Mouse (Mus musculus) embryonic facial prominence, embryonic 11.5 days (tissue): ENCODE results near the gene Mael. TPM values are rescaled to one million over a fixed set of nuclear protein-coding genes. Genes with fewer than 3 reads are reported as not detected.
A peak's percentile ranks its signal among the peaks of the same experiment; 100 is the strongest.

Experiments used
- ATAC-seq: fragments of 200-750 bp; cut with Nextera tagmentation; replicated peaks from 2 replicates; pipeline ENCODE4 v1.8.0; 2017; ENCODE audit warnings: low read depth; ENCODE audit not compliant: insufficient number of reproducible peaks, low FRiP score, low TSS enrichment
- DNase-seq: peaks from one replicate; pipeline ENCODE4 v3.0.0-alpha.2; 2015; ENCODE audit warnings: low spot score
- H3K27ac ChIP-seq: fragments of 300-500 bp; sonication (generic); replicated peaks from 2 replicates; pipeline ENCODE4 v1.5.1; 2014; ENCODE audit warnings: mild to moderate bottlenecking, low read depth, low read length, control low read depth
- H3K27me3 ChIP-seq: fragments of 300-500 bp; sonication (generic); 2 replicates; pipeline ENCODE4 v1.6.1; 2014; ENCODE audit warnings: mild to moderate bottlenecking, low read length, moderate library complexity, mixed read lengths; ENCODE audit not compliant: control insufficient read depth, insufficient read depth
- H3K36me3 ChIP-seq: fragments of 300-500 bp; sonication (generic); replicated peaks from 2 replicates; pipeline ENCODE4 v1.6.1; 2014; ENCODE audit warnings: low read depth, mild to moderate bottlenecking, low read length, moderate library complexity, mixed read lengths; ENCODE audit not compliant: control insufficient read depth, insufficient read depth
- H3K4me1 ChIP-seq: fragments of 300-500 bp; sonication (generic); 2 replicates; pipeline ENCODE4 v1.6.1; 2014; ENCODE audit warnings: low read length, mixed read lengths; ENCODE audit not compliant: control insufficient read depth, insufficient read depth
- H3K4me2 ChIP-seq: fragments of 300-500 bp; sonication (generic); 2 replicates; pipeline ENCODE4 v1.6.1; 2014; ENCODE audit warnings: low read depth, mild to moderate bottlenecking, control low read depth, low read length, moderate library complexity
- H3K4me3 ChIP-seq: fragments of 300-500 bp; sonication (generic); 2 replicates; pipeline ENCODE4 v1.5.1; 2014; ENCODE audit warnings: low read depth, low read length, control low read depth
- H3K9ac ChIP-seq: fragments of 300-500 bp; sonication (generic); replicated peaks from 2 replicates; pipeline ENCODE4 v1.6.1; 2014; ENCODE audit warnings: mild to moderate bottlenecking, control low read depth, low read length
- H3K9me3 ChIP-seq: fragments of 300-500 bp; sonication (generic); replicated peaks from 2 replicates; pipeline ENCODE4 v1.6.1; 2016; ENCODE audit warnings: mild to moderate bottlenecking, low read length, inconsistent platforms, mixed read lengths; ENCODE audit not compliant: control insufficient read depth
- WGBS: fragments of 180-500 bp; shearing (Covaris S2); extraction: QIAGEN DNeasy Blood & Tissue Kit; methylation state at CpG from one replicate; pipeline ENCODE4 v1.1.7; 2014; 5-methylcytosine and 5-hydroxymethylcytosine counted together
- polyA plus RNA-seq: library from polyadenylated mRNA; unstranded; fragments of >200 nt; fragmentation: Nextera tagmentation; extraction: Ambion mirVana; gene quantifications from 2 replicates; pipeline ENCODE4 v1.2.1, GENCODE M21; 2014

Gene Mael
- polyA plus RNA-seq, 1 experiment from 2014 or later: not detected

- Histone ChIP-seq H3K27ac (no peak overlapping the region), H3K27me3 (peaks cover 8% of the 10 kb centered on the region), H3K9me3 (no peaks in the 10 kb centered on the region), H3K9ac (no peak overlapping the region), H3K36me3 (no peaks in the 10 kb centered on the region), H3K4me1 (no peaks in the 10 kb centered on the region), H3K4me2 (no peak overlapping the region), H3K4me3 (no peak overlapping the region)
- DNase-seq (no peak), ATAC-seq (no peak)
- WGBS: 87% methylated on average over 12 of the region's 12 CpGs
Observed at GRCm38 (mm10) chr1:166157712-166158111, 80.8 kb downstream of the Mael start.

DNA sequence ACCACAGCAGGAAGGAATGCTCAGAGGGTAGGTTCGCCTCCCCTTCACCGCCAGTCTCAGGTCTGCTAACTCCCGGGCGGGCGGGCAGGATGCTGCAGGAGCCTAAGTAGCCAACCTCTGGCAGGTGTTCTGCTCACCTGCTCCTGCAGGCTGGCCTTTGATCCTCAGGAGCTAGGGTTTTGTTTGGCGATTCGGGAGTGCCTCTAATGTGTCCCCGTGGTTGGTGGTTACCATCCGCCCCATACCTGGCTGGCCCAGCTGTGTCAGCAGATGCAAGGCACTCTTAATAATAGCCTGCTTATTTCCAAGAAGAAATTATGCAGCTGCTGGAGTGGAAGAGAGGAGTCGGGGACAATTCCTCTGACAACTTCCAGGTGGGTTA, 83.4 kb downstream of the Mael start:
- Histone ChIP-seq H3K27ac (no peak overlapping the region), H3K4me2 (no peak overlapping the region), H3K27me3 (peaks cover 8% of the 10 kb centered on the region), H3K9me3 (no peaks in the 10 kb centered on the region), H3K9ac (no peak overlapping the region), H3K4me1 (no peaks in the 10 kb centered on the region), H3K4me3 (no peak overlapping the region), H3K36me3 (no peaks in the 10 kb centered on the region)
- DNase-seq (no peak), ATAC-seq (no peak)
- WGBS: 60% methylated on average over 10 of the region's 10 CpGs

DNA sequence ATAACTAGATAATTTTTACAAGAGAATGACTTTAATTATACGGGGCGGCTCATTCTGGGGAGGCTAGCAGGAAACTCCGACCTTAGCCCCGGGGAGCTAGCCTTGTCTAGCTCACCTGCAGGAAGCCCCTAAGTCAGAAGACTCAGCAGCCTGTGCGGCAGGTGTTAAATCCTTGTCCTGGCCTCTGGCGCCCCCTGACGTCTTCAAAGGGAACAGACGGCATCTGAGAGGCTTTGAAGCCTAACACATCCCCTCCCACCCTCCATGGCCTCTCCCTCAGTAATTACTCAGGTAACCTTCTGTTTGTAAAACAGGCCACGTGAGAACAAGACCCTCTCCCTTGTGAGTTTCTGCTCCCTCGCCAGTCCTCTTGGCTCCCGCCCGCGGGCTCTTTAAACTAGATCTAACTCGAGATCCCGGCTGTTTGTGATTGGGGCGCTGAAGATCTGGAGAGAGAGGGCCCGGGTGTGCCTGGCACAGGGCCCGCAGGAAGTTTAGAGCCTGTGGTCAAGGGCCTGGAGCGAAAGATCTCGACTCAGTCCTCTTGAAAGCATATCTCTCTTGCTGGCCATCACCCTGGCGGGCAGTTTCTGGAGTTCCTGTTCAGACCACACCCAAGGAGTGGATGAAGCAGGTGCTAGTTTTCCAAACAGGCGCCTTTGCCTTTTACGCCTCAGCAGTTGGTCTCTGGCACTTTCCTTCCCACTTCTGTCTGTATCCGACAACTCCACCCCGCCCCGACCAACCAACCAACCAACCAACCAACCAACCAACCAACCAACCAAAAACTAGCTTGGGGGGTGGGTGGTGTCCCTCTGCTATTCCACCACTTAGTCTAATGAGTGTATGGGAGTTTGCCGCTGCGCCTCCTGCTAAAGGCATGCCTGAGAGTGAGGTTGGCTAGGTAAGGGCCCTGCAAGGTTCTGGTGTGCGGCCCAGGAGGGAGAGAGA, 84.1 kb downstream of the Mael start:
- no peak overlapping the region for H3K27ac ChIP-seq
- WGBS: 17% methylated on average over 29 of the region's 29 CpGs
- no peaks in the 10 kb centered on the region for H3K4me1 ChIP-seq
- peak; percentile 84 for DNase-seq
- no peak overlapping the region for H3K4me3 ChIP-seq
- peak overlapping the region; percentile 0 for H3K4me2 ChIP-seq
- no peaks in the 10 kb centered on the region for H3K36me3 ChIP-seq
- no peaks in the 10 kb centered on the region for H3K9me3 ChIP-seq
- peaks cover 8% of the 10 kb centered on the region for H3K27me3 ChIP-seq
- ATAC-seq: no peak
- H3K9ac ChIP-seq: no peak overlapping the region

- Histone ChIP-seq H3K4me2 (no peak overlapping the region), H3K9ac (no peak overlapping the region), H3K4me3 (no peak overlapping the region), H3K27ac (no peak overlapping the region), H3K36me3 (no peaks in the 10 kb centered on the region), H3K9me3 (no peaks in the 10 kb centered on the region), H3K27me3 (peaks cover 8% of the 10 kb centered on the region), H3K4me1 (no peaks in the 10 kb centered on the region)
- ATAC-seq (0 out of 2 replicates have a peak, but pooled peaks have one; percentile 20), DNase-seq (peak; percentile 96)
- 12% methylated on average over 18 of the region's 18 CpGs for WGBS
Observed at GRCm38 (mm10) chr1:166153351-166154120, 85.0 kb downstream of the Mael start.

DNA sequence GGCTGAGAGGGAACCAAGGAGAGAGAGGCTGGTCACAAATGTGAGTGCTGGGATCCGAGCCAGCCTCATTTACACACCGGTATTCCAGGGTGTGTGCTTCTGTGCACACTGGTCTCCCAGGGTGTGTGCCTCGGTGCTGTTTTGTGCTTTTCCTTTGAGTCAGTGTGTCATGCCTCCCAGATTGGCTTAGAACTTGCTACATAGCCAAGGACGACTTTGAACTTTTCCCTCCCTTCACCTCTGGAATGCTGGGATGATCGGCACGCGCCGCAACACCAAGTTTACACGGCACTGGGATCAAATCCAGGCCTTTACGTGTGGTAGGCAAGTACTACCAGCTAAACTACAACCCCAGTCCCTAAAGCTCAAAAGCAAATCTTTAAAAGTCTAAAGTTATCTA, 86.5 kb downstream of the Mael start:
- H3K27me3 ChIP-seq: peaks cover 8% of the 10 kb centered on the region
- no peaks in the 10 kb centered on the region for H3K9me3 ChIP-seq
- DNase-seq (no peak), ATAC-seq (no peak)
- no peak overlapping the region for H3K4me2 ChIP-seq
- H3K4me1 ChIP-seq: no peaks in the 10 kb centered on the region
- no peak overlapping the region for H3K9ac ChIP-seq
- WGBS: 93% methylated on average over 10 of the region's 10 CpGs
- H3K36me3 ChIP-seq: no peaks in the 10 kb centered on the region
- no peak overlapping the region for H3K27ac ChIP-seq
- H3K4me3 ChIP-seq: no peak overlapping the region

GRCm38 (mm10) chr1:166151341-166151740, 87.2 kb downstream of the Mael start:
- H3K9ac ChIP-seq: no peak overlapping the region
- no peak overlapping the region for H3K27ac ChIP-seq
- H3K4me2 ChIP-seq: no peak overlapping the region
- peaks cover 8% of the 10 kb centered on the region for H3K27me3 ChIP-seq
- DNase-seq: peak; percentile 42
- ATAC-seq: no peak
- WGBS: 68% methylated on average over 11 of the region's 11 CpGs
- no peaks in the 10 kb centered on the region for H3K4me1 ChIP-seq
- H3K4me3 ChIP-seq: no peak overlapping the region
- no peaks in the 10 kb centered on the region for H3K9me3 ChIP-seq
- no peaks in the 10 kb centered on the region for H3K36me3 ChIP-seq
